Mouse (Mus musculus) liver, embryonic 13.5 days (tissue): ENCODE measurements around the gene Cactin. TPM values are rescaled to one million over a fixed set of nuclear protein-coding genes. Genes with fewer than 3 reads are reported as not detected.
A peak's percentile ranks its signal among the peaks of the same experiment; 100 is the strongest.

Experiments
- ATAC-seq: fragments of 200-750 bp; cut with Nextera tagmentation; 2 replicates; pipeline ENCODE4 v1.8.0; 2017; ENCODE audit warnings: low read depth, mild to moderate bottlenecking, moderate number of reproducible peaks, moderate library complexity
- DNase-seq: peaks from one replicate; pipeline ENCODE4 v3.0.0; 2022
- H3K27ac ChIP-seq: fragments of 300-500 bp; sonication (generic); 2 replicates; pipeline ENCODE4 v1.5.1; 2015; ENCODE audit warnings: moderate library complexity, mild to moderate bottlenecking, inconsistent platforms
- H3K27me3 ChIP-seq: fragments of 300-500 bp; sonication (generic); 2 replicates; pipeline ENCODE4 v1.6.1; 2015; ENCODE audit warnings: mild to moderate bottlenecking, inconsistent platforms
- H3K36me3 ChIP-seq: fragments of 300-500 bp; sonication (generic); 2 replicates; pipeline ENCODE4 v1.6.1; 2015; ENCODE audit warnings: mild to moderate bottlenecking, inconsistent platforms
- H3K4me1 ChIP-seq: fragments of 300-500 bp; sonication (generic); replicated peaks from 2 replicates; pipeline ENCODE4 v1.6.1; 2015; ENCODE audit warnings: inconsistent platforms
- H3K4me2 ChIP-seq: fragments of 300-500 bp; sonication (generic); 2 replicates; pipeline ENCODE4 v1.6.1; 2015; ENCODE audit warnings: inconsistent platforms, mild to moderate bottlenecking, moderate library complexity
- H3K4me3 ChIP-seq: fragments of 300-500 bp; sonication (generic); replicated peaks from 2 replicates; pipeline ENCODE4 v1.5.1; 2015; ENCODE audit warnings: mild to moderate bottlenecking, inconsistent platforms
- H3K9ac ChIP-seq: fragments of 300-500 bp; sonication (generic); 2 replicates; pipeline ENCODE4 v1.6.1; 2015; ENCODE audit warnings: mild to moderate bottlenecking, inconsistent platforms
- H3K9me3 ChIP-seq: fragments of 300-500 bp; sonication (generic); replicated peaks from 2 replicates; pipeline ENCODE4 v1.6.1; 2016; ENCODE audit warnings: inconsistent platforms
- WGBS: fragments of 180-500 bp; shearing (Covaris S2); methylation state at CpG from one replicate; pipeline ENCODE4 v1.1.7; 2015; ENCODE audit not compliant: insufficient replicate concordance; 5-methylcytosine and 5-hydroxymethylcytosine counted together
- polyA plus RNA-seq: library from polyadenylated mRNA; unstranded; fragments of >200 nt; fragmentation: Nextera tagmentation; extraction: Ambion mirVana; gene quantifications from 2 replicates; pipeline ENCODE4 v1.2.1, GENCODE M21; 2015

The Cactin gene
- polyA plus RNA-seq, 1 experiment from 2014 or later = 29.5 TPM

DNA sequence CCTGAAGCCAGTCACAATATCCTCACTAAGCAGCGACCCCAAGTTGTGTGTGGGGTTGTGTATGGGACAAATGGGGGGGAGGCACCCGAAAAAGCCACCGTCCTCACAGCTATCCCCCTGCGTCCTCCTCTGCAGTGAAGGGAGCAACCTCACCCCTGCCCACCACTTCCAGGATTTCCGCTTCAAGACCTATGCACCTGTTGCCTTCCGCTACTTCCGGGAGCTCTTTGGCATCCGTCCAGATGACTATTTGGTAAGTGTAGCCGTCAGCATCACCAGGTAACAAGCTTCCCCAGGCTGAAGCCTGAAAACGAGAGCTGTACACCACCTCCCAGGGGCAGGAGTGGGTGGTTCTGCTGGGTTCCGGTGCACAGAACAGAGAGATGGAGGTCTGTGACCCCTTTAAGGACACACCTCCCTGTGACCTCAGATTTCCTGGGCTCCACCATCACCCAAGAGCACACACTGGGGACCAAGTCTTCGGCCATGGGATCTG, 14.7 kb upstream of the Cactin start:
- 86% methylated on average over 12 of the region's 12 CpGs for WGBS
- H3K36me3 ChIP-seq = peaks cover 62% of the 10 kb centered on the region
- H3K4me1 ChIP-seq = peaks cover 41% of the 10 kb centered on the region
- H3K4me2 ChIP-seq = no peak overlapping the region
- no peak overlapping the region for H3K4me3 ChIP-seq
- H3K9ac ChIP-seq = no peak overlapping the region
- no peaks in the 10 kb centered on the region for H3K9me3 ChIP-seq
- ATAC-seq (no peak), DNase-seq (no peak)
- no peaks in the 10 kb centered on the region for H3K27me3 ChIP-seq
- H3K27ac ChIP-seq = no peak overlapping the region

DNA sequence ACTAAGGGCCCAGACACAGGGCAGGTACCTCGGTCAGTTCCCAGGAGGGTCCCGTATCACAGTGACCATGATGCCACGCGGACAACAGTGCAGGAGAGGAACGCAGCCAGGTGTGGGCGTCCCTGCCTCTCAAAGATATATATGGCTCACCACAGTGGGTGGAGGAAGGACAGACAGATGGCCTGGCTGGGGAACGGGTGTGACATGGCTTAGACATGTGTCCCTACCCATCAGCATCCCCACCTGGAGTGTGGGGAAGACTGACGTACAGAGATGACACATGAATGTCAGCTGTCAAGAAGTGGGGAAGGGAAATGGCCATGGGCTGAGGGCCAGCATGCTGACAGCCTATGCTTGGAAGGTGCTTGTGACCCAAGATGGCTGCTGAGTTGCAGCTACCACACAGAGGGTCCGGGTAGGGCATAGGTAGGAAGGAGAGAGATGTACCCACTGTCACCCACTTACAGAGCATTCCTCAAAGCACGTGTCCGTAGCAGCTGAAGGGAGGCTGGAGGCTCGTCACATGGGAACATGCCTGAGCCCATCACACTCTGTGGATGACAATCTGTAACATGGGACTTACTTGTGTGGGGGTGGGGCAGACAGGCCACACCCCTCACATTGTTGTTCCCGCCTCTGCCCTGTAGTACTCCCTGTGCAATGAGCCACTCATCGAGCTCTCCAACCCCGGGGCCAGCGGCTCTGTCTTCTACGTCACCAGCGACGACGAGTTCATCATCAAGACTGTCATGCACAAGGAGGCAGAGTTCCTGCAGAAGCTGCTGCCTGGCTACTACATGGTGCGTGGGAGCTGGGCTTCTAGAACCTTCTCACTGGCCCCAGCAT, 13.8 kb upstream of the Cactin start:
- ATAC-seq (no peak), DNase-seq (no peak)
- H3K27me3 ChIP-seq = no peaks in the 10 kb centered on the region
- H3K4me1 ChIP-seq = peaks cover 33% of the 10 kb centered on the region
- H3K4me3 ChIP-seq = no peak overlapping the region
- H3K27ac ChIP-seq = no peak overlapping the region
- H3K9ac ChIP-seq = no peak overlapping the region
- no peaks in the 10 kb centered on the region for H3K9me3 ChIP-seq
- H3K4me2 ChIP-seq = no peak overlapping the region
- 87% methylated on average over 21 of the region's 21 CpGs for WGBS
- peaks cover 71% of the 10 kb centered on the region for H3K36me3 ChIP-seq

DNA sequence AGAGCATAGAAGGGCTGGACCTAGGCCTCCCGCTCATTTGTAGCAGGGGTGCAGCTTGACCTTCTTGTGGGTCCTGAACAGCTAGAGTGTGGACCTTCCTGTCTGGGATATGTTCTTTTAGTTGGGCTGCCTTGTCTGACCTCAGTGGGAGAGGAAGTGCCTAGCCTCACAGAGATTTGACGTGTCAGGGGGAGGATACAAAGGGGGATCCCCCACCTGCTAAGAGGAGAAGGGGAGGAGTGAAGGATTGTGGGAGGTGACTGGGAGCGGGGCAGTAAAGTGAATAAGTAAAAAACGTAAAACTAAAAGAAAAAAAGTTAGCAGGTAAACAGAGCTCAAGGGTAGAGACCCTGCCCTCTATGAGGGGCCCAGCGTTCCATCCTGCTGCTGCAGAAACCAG, 11.3 kb upstream of the Cactin start:
- Histone ChIP-seq H3K4me3 (no peak overlapping the region), H3K36me3 (peaks cover 95% of the 10 kb centered on the region)
- 73% methylated on average over 5 of the region's 5 CpGs for WGBS

GRCm38 (mm10) chr10:81313581-81313980, 7.3 kb upstream of the Cactin start:
- Histone ChIP-seq H3K4me3 (no peak overlapping the region), H3K36me3 (peaks cover 89% of the 10 kb centered on the region), H3K9me3 (no peaks in the 10 kb centered on the region), H3K4me1 (peaks cover 32% of the 10 kb centered on the region), H3K4me2 (no peak overlapping the region), H3K27me3 (no peaks in the 10 kb centered on the region), H3K27ac (no peak overlapping the region), H3K9ac (no peak overlapping the region)
- ATAC-seq (no peak), DNase-seq (no peak)
- WGBS = 90% methylated on average over 13 of the region's 13 CpGs

More for the DNA sequence above, 11.3 kb upstream of the Cactin start:
- Histone ChIP-seq H3K27me3 (no peaks in the 10 kb centered on the region), H3K4me1 (peaks cover 8% of the 10 kb centered on the region), H3K9ac (no peak overlapping the region), H3K27ac (no peak overlapping the region), H3K4me2 (no peak overlapping the region), H3K9me3 (no peaks in the 10 kb centered on the region)
- DNase-seq (no peak), ATAC-seq (no peak)

GRCm38 (mm10) chr10:81314201-81314600, 6.7 kb upstream of the Cactin start:
- no peak for ATAC-seq
- DNase-seq = no peak
- no peak overlapping the region for H3K4me2 ChIP-seq
- 68% methylated on average over 7 of the region's 7 CpGs for WGBS
- no peak overlapping the region for H3K9ac ChIP-seq
- H3K36me3 ChIP-seq = peaks cover 87% of the 10 kb centered on the region
- H3K27ac ChIP-seq = no peak overlapping the region
- H3K9me3 ChIP-seq = no peaks in the 10 kb centered on the region
- peaks cover 38% of the 10 kb centered on the region for H3K4me1 ChIP-seq
- H3K4me3 ChIP-seq = no peak overlapping the region
- H3K27me3 ChIP-seq = no peaks in the 10 kb centered on the region

DNA sequence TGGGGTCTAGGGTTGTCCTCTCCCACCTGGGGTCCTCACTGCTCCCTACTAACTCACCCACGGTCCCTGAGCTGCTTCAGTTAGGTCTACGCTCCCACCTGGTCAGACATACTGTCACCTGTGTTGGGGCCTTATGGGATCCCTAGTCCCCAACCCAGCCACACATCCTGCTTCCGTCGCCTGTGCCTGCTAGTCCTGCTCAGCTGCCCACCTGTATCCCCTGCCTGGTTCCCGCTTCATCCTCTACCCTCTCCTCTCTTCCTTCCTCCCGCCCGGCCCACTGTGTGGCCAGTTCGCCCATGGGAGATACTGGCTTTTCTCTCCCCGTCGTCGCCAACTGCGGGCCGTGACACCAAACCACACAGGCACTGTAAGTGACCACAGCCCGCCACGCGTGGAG, 5.3 kb upstream of the Cactin start:
- ATAC-seq = no peak
- DNase-seq = no peak
- Histone ChIP-seq H3K27ac (no peak overlapping the region), H3K27me3 (no peaks in the 10 kb centered on the region), H3K9ac (no peak overlapping the region), H3K4me1 (peaks cover 49% of the 10 kb centered on the region), H3K4me3 (no peak overlapping the region), H3K36me3 (peaks cover 73% of the 10 kb centered on the region), H3K9me3 (no peaks in the 10 kb centered on the region), H3K4me2 (no peak overlapping the region)
- 81% methylated on average over 16 of the region's 16 CpGs for WGBS

GRCm38 (mm10) chr10:81316338-81317060, 4.4 kb upstream of the Cactin start:
- H3K9ac ChIP-seq = peak overlapping the region; percentile 59
- H3K9me3 ChIP-seq = no peaks in the 10 kb centered on the region
- DNase-seq = no peak
- peak overlapping the region; percentile 53 for H3K27ac ChIP-seq
- peak overlapping the region; percentile 38 for H3K4me3 ChIP-seq
- H3K27me3 ChIP-seq = no peaks in the 10 kb centered on the region
- peak overlapping the region; percentile 67 for H3K4me2 ChIP-seq
- no peak for ATAC-seq
- 60% methylated on average over 16 of the region's 16 CpGs for WGBS
- H3K4me1 ChIP-seq = peaks cover 49% of the 10 kb centered on the region
- H3K36me3 ChIP-seq = peaks cover 64% of the 10 kb centered on the region

DNA sequence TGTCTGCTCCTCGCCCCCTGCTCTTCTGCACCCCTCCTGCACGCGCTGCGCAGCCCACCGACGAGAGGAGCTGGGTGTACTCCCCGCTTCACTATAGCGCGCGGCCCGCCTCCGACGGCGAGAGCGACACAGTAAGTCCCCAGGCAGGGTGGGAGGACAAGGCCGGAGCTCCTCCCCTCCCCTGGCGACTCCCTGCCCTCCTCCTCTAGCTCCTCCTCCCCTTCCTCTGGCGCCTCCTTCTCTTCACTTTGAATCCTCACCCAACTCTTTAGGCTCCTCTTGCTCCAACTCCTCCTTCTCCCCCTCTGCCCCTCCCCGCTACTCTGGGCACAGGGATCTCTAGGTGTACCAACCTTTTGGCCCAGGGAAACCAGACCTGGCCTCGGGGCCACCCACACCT, 3.6 kb upstream of the Cactin start:
- ATAC-seq = no peak
- Histone ChIP-seq H3K36me3 (peaks cover 59% of the 10 kb centered on the region), H3K4me2 (peak overlapping the region; percentile 67), H3K4me3 (peak overlapping the region; percentile 38), H3K4me1 (peaks cover 56% of the 10 kb centered on the region), H3K27me3 (no peaks in the 10 kb centered on the region), H3K9me3 (no peaks in the 10 kb centered on the region), H3K27ac (peak overlapping the region; percentile 53), H3K9ac (peak overlapping the region; percentile 59)
- WGBS = 14% methylated on average over 20 of the region's 20 CpGs
- DNase-seq = peak; percentile 60

GRCm38 (mm10) chr10:81318589-81319329, 2.1 kb upstream of the Cactin start:
- DNase-seq (no peak), ATAC-seq (no peak)
- Histone ChIP-seq H3K4me3 (peak overlapping the region; percentile 99; the same call in 1 of the 2 replicates), H3K4me1 (peaks cover 66% of the 10 kb centered on the region), H3K9ac (peak overlapping the region; percentile 80), H3K9me3 (no peaks in the 10 kb centered on the region), H3K36me3 (peaks cover 59% of the 10 kb centered on the region), H3K27ac (peak overlapping the region; percentile 90), H3K27me3 (no peaks in the 10 kb centered on the region), H3K4me2 (peak overlapping the region; percentile 95)
- WGBS = 78% methylated on average over 13 of the region's 13 CpGs

GRCm38 (mm10) chr10:81319330-81319699, 1.6 kb upstream of the Cactin start:
- no peak for ATAC-seq
- Histone ChIP-seq H3K4me1 (peaks cover 67% of the 10 kb centered on the region), H3K4me2 (peak overlapping the region; percentile 95), H3K27me3 (no peaks in the 10 kb centered on the region), H3K9me3 (no peaks in the 10 kb centered on the region), H3K4me3 (peak overlapping the region; percentile 99), H3K9ac (peak overlapping the region; percentile 80), H3K27ac (peak overlapping the region; percentile 90), H3K36me3 (peaks cover 59% of the 10 kb centered on the region)
- 39% methylated on average over 8 of the region's 8 CpGs for WGBS
- DNase-seq = no peak
